Mouse (Mus musculus) CH12.LX (cell line): ENCODE data around the gene Map3k15. TPM values are rescaled to one million over a fixed set of nuclear protein-coding genes. Genes with fewer than 3 reads are reported as not detected.

Experiments
- polyA plus RNA-seq: library from polyadenylated mRNA; unstranded; fragments of >175 nt; gene quantifications from 2 replicates; pipeline ENCODE4 v1.2.1, GENCODE M21; 2012; ENCODE audit warnings: low read depth; ENCODE audit not compliant: insufficient read length
- total RNA-seq, 2 experiments: library from RNA; depleted of rRNA; stranded (reverse); fragments of 300-350 nt in 1 of 2; fragments of >200 nt in 1 of 2; gene quantifications; 2 replicates each; pipeline ENCODE4 v1.2.3; 2012 to 2014

Map3k15 gene
- total and polyA plus RNA-seq, 3 experiments, result 0.08 to 0.21 (median 0.14) TPM

Other genes starting within 250 kb of the Map3k15 start
- gene Pdha1, start 150.0 kb downstream of the Map3k15 start, total RNA-seq (2012; rRNA removed), result 99.5 and 114 TPM in 2 replicates
- 153 and 154 TPM in 2 replicates for gene Pdha1, start 150.0 kb downstream of the Map3k15 start, total RNA-seq (2014; rRNA removed)
- 112 and 120 TPM in 2 replicates for gene Pdha1, start 150.0 kb downstream of the Map3k15 start, polyA plus RNA-seq